Mouse (Mus musculus) embryonic fibroblast, embryonic 13.5 days (primary cell): ENCODE results near the gene Raf1. TPM values are rescaled to one million over a fixed set of nuclear protein-coding genes. Genes with fewer than 3 reads are reported as not detected.

Experiments used
- H3K27ac ChIP-seq: 2 replicates; pipeline ENCODE4 v1.5.1; 2012; ENCODE audit warnings: low read length, control low read depth, inconsistent platforms; ENCODE audit not compliant: insufficient read depth
- H3K4me1 ChIP-seq: 2 replicates; pipeline ENCODE4 v1.6.1; 2011; ENCODE audit warnings: low read length; ENCODE audit not compliant: control insufficient read depth, insufficient read depth
- H3K4me3 ChIP-seq: 2 replicates; pipeline ENCODE4 v1.5.1; 2011; ENCODE audit warnings: mild to moderate bottlenecking, control low read depth, low read length; ENCODE audit not compliant: insufficient read depth
- CTCF ChIP-seq: IDR thresholded peaks from 2 replicates; pipeline ENCODE4 v1.5.1; 2011; ENCODE audit warnings: mild to moderate bottlenecking, control low read depth, low read length, moderate library complexity, borderline replicate concordance; ENCODE audit not compliant: insufficient read depth
- POLR2A ChIP-seq: IDR thresholded peaks from 2 replicates; pipeline ENCODE4 v1.6.1; 2011; ENCODE audit warnings: low read depth, mild to moderate bottlenecking, control low read depth, low read length, moderate library complexity
- polyA plus RNA-seq: library from polyadenylated mRNA; stranded (reverse); fragments of >200 nt; gene quantifications from 2 replicates; pipeline ENCODE4 v1.2.4, GENCODE M21; 2011; ENCODE audit warnings: low read depth; ENCODE audit not compliant: missing spikeins, insufficient read length

Raf1 gene
- polyA plus RNA-seq, 1 experiment, result 69.8 TPM

- Histone ChIP-seq H3K27ac (no peak overlapping the region), H3K4me1 (no peaks in the 10 kb centered on the region), H3K4me3 (no peak overlapping the region)
- TF ChIP-seq CTCF, result no peak
- no peak for TF ChIP-seq POLR2A
These were observed 92.9 kb downstream of the Raf1 start for GRCm38 (mm10) chr6:115583430-115584125.

- TF ChIP-seq CTCF, result no peak
- H3K4me1 ChIP-seq, result no peaks in the 10 kb centered on the region
- no peak overlapping the region for H3K27ac ChIP-seq
- no peak overlapping the region for H3K4me3 ChIP-seq
These were observed 93.9 kb downstream of the Raf1 start for GRCm38 (mm10) chr6:115582328-115583115.

- no peaks in the 10 kb centered on the region for H3K4me1 ChIP-seq
- TF ChIP-seq POLR2A (no peak), CTCF (no peak)
- H3K4me3 ChIP-seq, result no peak overlapping the region
- no peak overlapping the region for H3K27ac ChIP-seq
These were observed 95.6 kb downstream of the Raf1 start for GRCm38 (mm10) chr6:115580810-115581209.

- TF ChIP-seq CTCF (no peak), POLR2A (no peak)
- H3K4me3 ChIP-seq, result no peak overlapping the region
- H3K4me1 ChIP-seq, result no peaks in the 10 kb centered on the region
These were observed 98.5 kb downstream of the Raf1 start for GRCm38 (mm10) chr6:115577941-115578340.

GRCm38 (mm10) chr6:115577407-115577806 is 99.0 kb downstream of the Raf1 start:
- Histone ChIP-seq H3K4me1 (no peaks in the 10 kb centered on the region), H3K27ac (no peak overlapping the region), H3K4me3 (no peak overlapping the region)
- TF ChIP-seq CTCF (no peak), POLR2A (no peak)

More at GRCm38 (mm10) chr6:115577941-115578340, 98.5 kb downstream of the Raf1 start:
- H3K27ac ChIP-seq, result no peak overlapping the region

GRCm38 (mm10) chr6:115574171-115574570 is 102.3 kb downstream of the Raf1 start:
- TF ChIP-seq CTCF (no peak), POLR2A (no peak)
- H3K27ac ChIP-seq, result no peak overlapping the region

More at GRCm38 (mm10) chr6:115574171-115574570, 102.3 kb downstream of the Raf1 start:
- H3K4me3 ChIP-seq, result no peak overlapping the region
- no peaks in the 10 kb centered on the region for H3K4me1 ChIP-seq

Other genes starting within 250 kb of the Raf1 start
- gene Tsen2, start 132.0 kb downstream of the Raf1 start, polyA plus RNA-seq, result 14.3 and 14.6 TPM in 2 replicates
- gene Mkrn2os, start 84.1 kb downstream of the Raf1 start, polyA plus RNA-seq, result not detected in 2 replicates
- gene Mkrn2, start 74.7 kb downstream of the Raf1 start, polyA plus RNA-seq, result 21.9 and 22.2 TPM in 2 replicates
- gene Tmem40, start 85.8 kb upstream of the Raf1 start, polyA plus RNA-seq, result 1.6 and 2.0 TPM in 2 replicates
- gene Cand2, start 97.9 kb upstream of the Raf1 start, polyA plus RNA-seq, result 12.0 and 12.3 TPM in 2 replicates
- gene Rpl32, start 132.1 kb upstream of the Raf1 start, polyA plus RNA-seq, result 2,350 and 2,369 TPM in 2 replicates
- 0.19 and 0.20 TPM in 2 replicates for gene Efcab12, start 161.8 kb upstream of the Raf1 start, polyA plus RNA-seq
- gene Mbd4, start 176.7 kb upstream of the Raf1 start, polyA plus RNA-seq, result 5.9 and 6.4 TPM in 2 replicates
- 13.5 and 19.1 TPM in 2 replicates for gene Ift122, start 176.8 kb upstream of the Raf1 start, polyA plus RNA-seq